Mouse (Mus musculus) lung, postnatal 4 days (tissue): ENCODE data around the gene Pigk.

Experiments
- DNase-seq, 2 experiments: peaks; one replicate each; pipeline ENCODE4 v3.0.0; 2021

Gene Pigk

DNA sequence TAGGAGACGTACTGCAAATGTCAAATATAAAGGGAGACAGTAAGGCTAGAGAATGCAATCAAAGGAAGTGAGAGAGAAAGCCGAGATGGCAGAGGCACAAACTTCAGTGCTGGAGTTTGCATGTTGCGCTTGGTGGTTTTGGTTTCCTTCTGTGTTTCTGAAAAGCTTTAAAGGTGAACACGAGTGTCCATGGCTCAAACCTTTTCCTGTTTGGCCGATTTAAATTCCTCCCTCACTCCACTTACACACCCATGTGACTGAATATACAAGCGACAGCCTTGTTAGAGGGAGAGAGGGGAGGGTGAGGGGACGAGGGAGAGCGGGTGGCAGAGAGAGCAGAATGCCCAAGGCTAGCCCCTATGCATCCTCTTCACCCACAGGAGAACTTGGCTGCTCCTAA, 302.5 kb downstream of the Pigk start:
- DNase-seq = no peak

- DNase-seq = no peak
Observed at GRCm38 (mm10) chr3:153018051-153018450, 304.2 kb downstream of the Pigk start.

GRCm38 (mm10) chr3:153024016-153024415, 310.1 kb downstream of the Pigk start:
- DNase-seq = no peak
